Comparison of ENCODE assay signal across 15 mouse cellular contexts in genomic region chr19:46489448-46489847, GRCm38 (mm10).
"Had no signal": no experiment of that assay in that cellular context is flagged by ENCODE, and none has a peak within 500 bp of the region (broad histone marks: within the 10 kb centered on the region; RNA-seq: fewer than 3 reads in every experiment).

No protein-coding gene starts in this region.

- H3K27me3 ChIP-seq: limb, embryonic 13.5 days; liver, embryonic 12.5 days; liver, embryonic 15.5 days had no signal

- H3K4me2 ChIP-seq: limb, embryonic 13.5 days; liver, embryonic 12.5 days; liver, embryonic 15.5 days; midbrain, embryonic 11.5 days had no signal

- H3K27ac ChIP-seq: limb, embryonic 13.5 days; liver, embryonic 12.5 days; liver, embryonic 15.5 days had no signal

- H3K9me3 ChIP-seq: limb, embryonic 13.5 days; liver, embryonic 12.5 days; liver, embryonic 15.5 days had no signal

- H3K4me3 ChIP-seq: limb, embryonic 13.5 days; liver, embryonic 12.5 days; liver, embryonic 15.5 days had no signal

- H3K9ac ChIP-seq: limb, embryonic 13.5 days; liver, embryonic 12.5 days; liver, embryonic 15.5 days had no signal

- ATAC-seq: liver, embryonic 12.5 days had no signal

- H3K36me3 ChIP-seq: liver, embryonic 15.5 days had no signal

- DNase-seq: kidney, adult 18-20 months; kidney, adult 9 months; kidney, postnatal 14 days; kidney, postnatal 4 days; left cerebral cortex, postnatal 4 days; liver; lung, adult 2 months; lung, postnatal 36 days; midbrain, embryonic 14.5 days; thymus, adult 18-20 months; thymus, postnatal 36 days had no signal
